Mouse (Mus musculus) stomach, embryonic 16.5 days (tissue): ENCODE measurements around the gene Fbxo40. TPM values are rescaled to one million over a fixed set of nuclear protein-coding genes. Genes with fewer than 3 reads are reported as not detected.

Source experiments
- ATAC-seq: fragments of 200-750 bp; cut with Nextera tagmentation; 2 replicates; pipeline ENCODE4 v1.8.0; 2017; ENCODE audit warnings: moderate number of reproducible peaks, moderate TSS enrichment; ENCODE audit not compliant: insufficient read depth, low FRiP score
- H3K27ac ChIP-seq: fragments of 300-500 bp; sonication (generic); 2 replicates; pipeline ENCODE4 v1.5.1; 2014; ENCODE audit warnings: low read length
- H3K27me3 ChIP-seq: fragments of 300-500 bp; sonication (generic); 2 replicates; pipeline ENCODE4 v1.6.1; 2014; ENCODE audit warnings: low read length, control low read depth, mixed read lengths; ENCODE audit not compliant: control insufficient read depth, insufficient read depth
- H3K36me3 ChIP-seq: fragments of 300-500 bp; sonication (generic); 2 replicates; pipeline ENCODE4 v1.6.1; 2014; ENCODE audit warnings: low read length; ENCODE audit not compliant: control insufficient read depth, insufficient read depth
- H3K4me1 ChIP-seq: fragments of 300-500 bp; sonication (generic); 2 replicates; pipeline ENCODE4 v1.6.1; 2014; ENCODE audit warnings: low read length, control low read depth, mixed read lengths; ENCODE audit not compliant: control insufficient read depth, insufficient read depth
- H3K4me2 ChIP-seq: fragments of 300-500 bp; sonication (generic); 2 replicates; pipeline ENCODE4 v1.6.1; 2014; ENCODE audit warnings: low read depth, low read length, mixed read lengths
- H3K4me3 ChIP-seq: fragments of 300-500 bp; sonication (generic); replicated peaks from 2 replicates; pipeline ENCODE4 v1.5.1; 2014; ENCODE audit warnings: mild to moderate bottlenecking, low read length
- H3K9ac ChIP-seq: fragments of 300-500 bp; sonication (generic); 2 replicates; pipeline ENCODE4 v1.6.1; 2014; ENCODE audit warnings: low read length
- H3K9me3 ChIP-seq: fragments of 300-500 bp; sonication (generic); replicated peaks from 2 replicates; pipeline ENCODE4 v1.6.1; 2016; ENCODE audit warnings: low read length, control low read depth; ENCODE audit not compliant: control insufficient read depth
- WGBS: fragments of 180-500 bp; shearing (Covaris S2); extraction: QIAGEN DNeasy Blood & Tissue Kit; methylation state at CpG from one replicate; pipeline ENCODE4 v1.1.7; 2014; 5-methylcytosine and 5-hydroxymethylcytosine counted together
- polyA plus RNA-seq: library from polyadenylated mRNA; unstranded; fragments of >200 nt; fragmentation: Nextera tagmentation; extraction: Ambion mirVana; gene quantifications from 2 replicates; pipeline ENCODE4 v1.2.1, GENCODE M21; 2015

The Fbxo40 gene
- polyA plus RNA-seq, 1 experiment from 2014 or later = 0.13 TPM

DNA sequence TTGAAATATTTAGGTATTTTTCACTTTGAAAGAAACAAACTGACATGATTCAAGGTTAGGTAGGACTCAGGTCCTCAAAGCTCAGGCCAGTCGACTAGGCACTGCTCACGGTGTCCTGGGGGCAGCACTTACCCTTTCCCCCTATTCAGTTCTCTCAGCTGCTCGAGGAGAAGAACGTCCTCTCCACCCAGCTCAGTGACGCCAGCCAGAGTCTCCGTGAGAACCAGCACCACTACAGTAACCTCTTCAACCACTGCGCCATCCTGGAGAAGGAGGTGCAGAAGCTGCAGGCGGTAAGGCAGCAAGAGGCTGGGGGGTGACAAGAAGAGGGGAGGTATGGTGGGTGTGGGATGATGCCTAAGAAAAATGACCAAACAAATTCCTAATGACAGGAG, 62.2 kb downstream of the Fbxo40 start:
- no peak overlapping the region for H3K27ac ChIP-seq
- ATAC-seq = no peak
- H3K9ac ChIP-seq = no peak overlapping the region
- no peak overlapping the region for H3K4me2 ChIP-seq
- no peaks in the 10 kb centered on the region for H3K9me3 ChIP-seq
- H3K27me3 ChIP-seq = no peaks in the 10 kb centered on the region
- H3K36me3 ChIP-seq = peaks cover 19% of the 10 kb centered on the region; the same call in 1 of the 2 replicates
- WGBS = 90% methylated on average over 8 of the region's 8 CpGs
- H3K4me3 ChIP-seq = no peak overlapping the region
- H3K4me1 ChIP-seq = no peaks in the 10 kb centered on the region

- Histone ChIP-seq H3K36me3 (peaks cover 17% of the 10 kb centered on the region; the same call in 1 of the 2 replicates), H3K4me2 (no peak overlapping the region), H3K27ac (no peak overlapping the region), H3K4me3 (no peak overlapping the region), H3K9me3 (no peaks in the 10 kb centered on the region), H3K4me1 (no peaks in the 10 kb centered on the region), H3K9ac (no peak overlapping the region), H3K27me3 (no peaks in the 10 kb centered on the region)
- no peak for ATAC-seq
- 83% methylated on average over 10 of the region's 10 CpGs for WGBS
These were observed 62.7 kb downstream of the Fbxo40 start for GRCm38 (mm10) chr16:36927495-36928105.

- H3K4me3 ChIP-seq = no peak overlapping the region
- ATAC-seq = no peak
- H3K4me1 ChIP-seq = no peaks in the 10 kb centered on the region
- H3K4me2 ChIP-seq = no peak overlapping the region
- 90% methylated on average over 10 of the region's 10 CpGs for WGBS
- no peaks in the 10 kb centered on the region for H3K9me3 ChIP-seq
- H3K36me3 ChIP-seq = 0 out of 2 replicates have a peak, but pooled peaks cover 13% of the 10 kb centered on the region
- no peak overlapping the region for H3K27ac ChIP-seq
- H3K9ac ChIP-seq = no peak overlapping the region
- no peaks in the 10 kb centered on the region for H3K27me3 ChIP-seq
These were observed 63.5 kb downstream of the Fbxo40 start for GRCm38 (mm10) chr16:36926514-36927447.

GRCm38 (mm10) chr16:36925797-36926196, 64.5 kb downstream of the Fbxo40 start:
- no peak overlapping the region for H3K9ac ChIP-seq
- H3K36me3 ChIP-seq = 0 out of 2 replicates have a peak, but pooled peaks cover 13% of the 10 kb centered on the region
- no peaks in the 10 kb centered on the region for H3K9me3 ChIP-seq
- H3K4me2 ChIP-seq = no peak overlapping the region
- no peaks in the 10 kb centered on the region for H3K4me1 ChIP-seq
- 72% methylated on average over 6 of the region's 6 CpGs for WGBS
- no peak for ATAC-seq
- H3K4me3 ChIP-seq = no peak overlapping the region
- H3K27ac ChIP-seq = no peak overlapping the region
- no peaks in the 10 kb centered on the region for H3K27me3 ChIP-seq

- Histone ChIP-seq H3K9ac (no peak overlapping the region), H3K36me3 (0 out of 2 replicates have a peak, but pooled peaks cover 13% of the 10 kb centered on the region), H3K4me2 (no peak overlapping the region), H3K4me3 (no peak overlapping the region), H3K27ac (no peak overlapping the region), H3K4me1 (no peaks in the 10 kb centered on the region), H3K9me3 (no peaks in the 10 kb centered on the region), H3K27me3 (no peaks in the 10 kb centered on the region)
- ATAC-seq = no peak
- WGBS = 89% methylated on average over 6 of the region's 6 CpGs
These were observed 64.9 kb downstream of the Fbxo40 start for GRCm38 (mm10) chr16:36925351-36925750.

DNA sequence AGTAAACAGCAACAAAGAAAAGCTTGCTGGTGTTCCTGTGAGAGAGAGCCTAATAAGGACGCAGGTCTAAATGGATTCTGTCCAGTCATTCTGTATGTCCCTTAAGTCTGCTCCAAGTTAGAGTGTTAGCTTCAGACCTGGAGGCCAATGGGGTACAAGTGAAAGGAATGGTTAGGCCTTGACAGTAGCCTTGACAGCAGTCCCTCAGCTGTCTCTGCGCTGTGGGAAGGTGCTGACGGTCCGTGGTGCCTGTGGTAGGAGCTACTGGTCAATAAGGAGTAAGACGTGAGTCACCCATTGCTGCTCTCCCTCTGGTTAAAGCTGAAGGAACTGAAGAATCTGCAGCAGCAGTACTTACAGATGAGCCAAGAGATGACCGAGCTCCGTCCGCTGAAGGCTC, 66.0 kb downstream of the Fbxo40 start:
- 94% methylated on average over 8 of the region's 8 CpGs for WGBS
- Histone ChIP-seq H3K9me3 (no peaks in the 10 kb centered on the region), H3K9ac (no peak overlapping the region), H3K27me3 (no peaks in the 10 kb centered on the region), H3K36me3 (0 out of 2 replicates have a peak, but pooled peaks cover 7% of the 10 kb centered on the region), H3K4me2 (no peak overlapping the region), H3K4me3 (no peak overlapping the region), H3K4me1 (no peaks in the 10 kb centered on the region), H3K27ac (no peak overlapping the region)
- no peak for ATAC-seq

GRCm38 (mm10) chr16:36921980-36922379, 68.3 kb downstream of the Fbxo40 start:
- no peak overlapping the region for H3K4me3 ChIP-seq
- no peak for ATAC-seq
- H3K9ac ChIP-seq = no peak overlapping the region
- H3K4me1 ChIP-seq = no peaks in the 10 kb centered on the region
- 86% methylated on average over 6 of the region's 6 CpGs for WGBS
- H3K27me3 ChIP-seq = no peaks in the 10 kb centered on the region
- no peak overlapping the region for H3K4me2 ChIP-seq
- H3K9me3 ChIP-seq = no peaks in the 10 kb centered on the region
- no peaks in the 10 kb centered on the region for H3K36me3 ChIP-seq
- no peak overlapping the region for H3K27ac ChIP-seq

GRCm38 (mm10) chr16:36921067-36921613, 69.1 kb downstream of the Fbxo40 start:
- 90% methylated on average over 8 of the region's 8 CpGs for WGBS
- Histone ChIP-seq H3K9ac (no peak overlapping the region), H3K9me3 (no peaks in the 10 kb centered on the region), H3K27ac (no peak overlapping the region), H3K4me3 (no peak overlapping the region), H3K27me3 (no peaks in the 10 kb centered on the region), H3K36me3 (no peaks in the 10 kb centered on the region), H3K4me2 (no peak overlapping the region), H3K4me1 (no peaks in the 10 kb centered on the region)
- no peak for ATAC-seq

GRCm38 (mm10) chr16:36920410-36920809, 69.9 kb downstream of the Fbxo40 start:
- H3K4me2 ChIP-seq = no peak overlapping the region
- no peak for ATAC-seq
- H3K36me3 ChIP-seq = no peaks in the 10 kb centered on the region
- no peak overlapping the region for H3K27ac ChIP-seq
- H3K4me1 ChIP-seq = no peaks in the 10 kb centered on the region
- no peaks in the 10 kb centered on the region for H3K27me3 ChIP-seq
- no peak overlapping the region for H3K4me3 ChIP-seq
- WGBS = 83% methylated on average over 3 of the region's 3 CpGs
- no peaks in the 10 kb centered on the region for H3K9me3 ChIP-seq
- no peak overlapping the region for H3K9ac ChIP-seq
